Mouse (Mus musculus) naive thymus-derived CD4-positive, alpha-beta T cell, adult 2 months (primary cell): ENCODE measurements around the gene Tnik.

ENCODE experiments used
- DNase-seq: peaks from one replicate; pipeline ENCODE4 v3.0.0-alpha.2; 2011; ENCODE audit warnings: low read depth

Gene Tnik

GRCm38 (mm10) chr3:28549391-28549790 lies 286.4 kb downstream of the Tnik start:
- DNase-seq, result no peak

- DNase-seq, result no peak
Observed at GRCm38 (mm10) chr3:28550497-28551093, 287.6 kb downstream of the Tnik start.

GRCm38 (mm10) chr3:28551756-28552155 lies 288.7 kb downstream of the Tnik start:
- DNase-seq, result no peak

GRCm38 (mm10) chr3:28554934-28555333 lies 291.9 kb downstream of the Tnik start:
- DNase-seq, result peak; percentile 12

GRCm38 (mm10) chr3:28555795-28556570 lies 293.0 kb downstream of the Tnik start:
- DNase-seq, result no peak

- DNase-seq, result no peak
Observed at GRCm38 (mm10) chr3:28558328-28558871, 295.4 kb downstream of the Tnik start.

- no peak for DNase-seq
Observed at GRCm38 (mm10) chr3:28561408-28561807, 298.4 kb downstream of the Tnik start.

- DNase-seq, result peak; percentile 33
Observed at GRCm38 (mm10) chr3:28562612-28563332, 299.8 kb downstream of the Tnik start.

GRCm38 (mm10) chr3:28564370-28565357 lies 301.6 kb downstream of the Tnik start:
- no peak for DNase-seq

GRCm38 (mm10) chr3:28577301-28577700 lies 314.3 kb downstream of the Tnik start:
- DNase-seq, result no peak

- DNase-seq, result no peak
Observed at GRCm38 (mm10) chr3:28578950-28579615, 316.1 kb downstream of the Tnik start.

- no peak for DNase-seq
Observed at GRCm38 (mm10) chr3:28585750-28586465, 322.9 kb downstream of the Tnik start.

GRCm38 (mm10) chr3:28587808-28588207 lies 324.8 kb downstream of the Tnik start:
- DNase-seq, result no peak

GRCm38 (mm10) chr3:28591345-28591744 lies 328.3 kb downstream of the Tnik start:
- no peak for DNase-seq

- no peak for DNase-seq
Observed at GRCm38 (mm10) chr3:28593922-28594321, 330.9 kb downstream of the Tnik start.

GRCm38 (mm10) chr3:28599476-28599875 lies 336.5 kb downstream of the Tnik start:
- no peak for DNase-seq

GRCm38 (mm10) chr3:28606741-28607140 lies 343.7 kb downstream of the Tnik start:
- no peak for DNase-seq

- DNase-seq, result no peak
Observed at GRCm38 (mm10) chr3:28612330-28612729, 349.3 kb downstream of the Tnik start.

- DNase-seq, result no peak
Observed at GRCm38 (mm10) chr3:28616386-28616785, 353.4 kb downstream of the Tnik start.

- DNase-seq, result no peak
Observed at GRCm38 (mm10) chr3:28617008-28617627, 354.1 kb downstream of the Tnik start.
